Mouse (Mus musculus) hindbrain, embryonic 13.5 days (tissue): ENCODE measurements around the gene Vsig2. TPM values are rescaled to one million over a fixed set of nuclear protein-coding genes. Genes with fewer than 3 reads are reported as not detected.
A peak's percentile ranks its signal among the peaks of the same experiment; 100 is the strongest.

Experiments used
- ATAC-seq: fragments of 200-750 bp; cut with Nextera tagmentation; 2 replicates; pipeline ENCODE4 v1.8.0; 2017; ENCODE audit warnings: moderate TSS enrichment; ENCODE audit not compliant: low FRiP score
- H3K27ac ChIP-seq: fragments of 300-500 bp; sonication (generic); 2 replicates; pipeline ENCODE4 v1.5.1; 2015; ENCODE audit warnings: inconsistent platforms, mild to moderate bottlenecking, moderate library complexity
- H3K27me3 ChIP-seq: fragments of 300-500 bp; sonication (generic); 2 replicates; pipeline ENCODE4 v1.6.1; 2015; ENCODE audit warnings: mild to moderate bottlenecking, inconsistent platforms
- H3K36me3 ChIP-seq: fragments of 300-500 bp; sonication (generic); 2 replicates; pipeline ENCODE4 v1.6.1; 2015; ENCODE audit warnings: mild to moderate bottlenecking, inconsistent platforms
- H3K4me1 ChIP-seq: fragments of 300-500 bp; sonication (generic); replicated peaks from 2 replicates; pipeline ENCODE4 v1.6.1; 2015; ENCODE audit warnings: inconsistent platforms
- H3K4me2 ChIP-seq: fragments of 300-500 bp; sonication (generic); 2 replicates; pipeline ENCODE4 v1.6.1; 2015; ENCODE audit warnings: inconsistent platforms, mild to moderate bottlenecking, moderate library complexity
- H3K4me3 ChIP-seq: fragments of 300-500 bp; sonication (generic); 2 replicates; pipeline ENCODE4 v1.5.1; 2015; ENCODE audit warnings: mild to moderate bottlenecking, inconsistent platforms
- H3K9ac ChIP-seq: fragments of 300-500 bp; sonication (generic); 2 replicates; pipeline ENCODE4 v1.6.1; 2015; ENCODE audit warnings: mild to moderate bottlenecking, inconsistent platforms
- H3K9me3 ChIP-seq: fragments of 300-500 bp; sonication (generic); 2 replicates; pipeline ENCODE4 v1.6.1; 2016; ENCODE audit warnings: inconsistent platforms
- WGBS: fragments of 180-500 bp; shearing (Covaris S2); methylation state at CpG from one replicate; pipeline ENCODE4 v1.1.7; 2015; 5-methylcytosine and 5-hydroxymethylcytosine counted together
- polyA plus RNA-seq: library from polyadenylated mRNA; unstranded; fragments of >200 nt; fragmentation: Nextera tagmentation; extraction: Ambion mirVana; gene quantifications from 2 replicates; pipeline ENCODE4 v1.2.1, GENCODE M21; 2015

Vsig2 gene
- polyA plus RNA-seq, 1 experiment from 2014 or later, result 1.6 TPM

DNA sequence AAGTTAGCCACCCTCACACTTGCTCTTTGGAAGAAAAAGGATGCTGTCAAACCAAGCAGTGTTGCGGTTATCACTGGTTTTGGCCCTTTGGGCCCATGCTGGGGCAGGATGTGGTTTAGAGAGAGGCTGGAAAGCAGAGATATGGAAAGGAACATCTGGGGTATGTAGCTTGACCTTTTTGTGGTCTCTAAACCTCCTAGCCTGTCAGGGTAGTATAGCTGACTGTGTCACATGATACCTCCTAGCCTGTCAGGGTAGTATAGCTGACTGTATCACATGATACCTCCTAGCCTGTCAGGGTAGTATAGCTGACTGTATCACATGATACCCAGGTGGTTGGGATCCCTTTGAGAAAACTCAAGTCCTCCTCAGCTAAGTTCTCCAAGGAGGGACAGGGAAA is 15.2 kb downstream of the Vsig2 start:
- Histone ChIP-seq H3K36me3 (no peaks in the 10 kb centered on the region), H3K4me2 (no peak overlapping the region), H3K9ac (no peak overlapping the region), H3K27me3 (peaks cover 79% of the 10 kb centered on the region), H3K4me3 (no peak overlapping the region), H3K27ac (no peak overlapping the region), H3K9me3 (no peaks in the 10 kb centered on the region), H3K4me1 (peaks cover 21% of the 10 kb centered on the region)
- ATAC-seq, result no peak
- WGBS, result 84% methylated on average over 1 of the region's 1 CpGs

DNA sequence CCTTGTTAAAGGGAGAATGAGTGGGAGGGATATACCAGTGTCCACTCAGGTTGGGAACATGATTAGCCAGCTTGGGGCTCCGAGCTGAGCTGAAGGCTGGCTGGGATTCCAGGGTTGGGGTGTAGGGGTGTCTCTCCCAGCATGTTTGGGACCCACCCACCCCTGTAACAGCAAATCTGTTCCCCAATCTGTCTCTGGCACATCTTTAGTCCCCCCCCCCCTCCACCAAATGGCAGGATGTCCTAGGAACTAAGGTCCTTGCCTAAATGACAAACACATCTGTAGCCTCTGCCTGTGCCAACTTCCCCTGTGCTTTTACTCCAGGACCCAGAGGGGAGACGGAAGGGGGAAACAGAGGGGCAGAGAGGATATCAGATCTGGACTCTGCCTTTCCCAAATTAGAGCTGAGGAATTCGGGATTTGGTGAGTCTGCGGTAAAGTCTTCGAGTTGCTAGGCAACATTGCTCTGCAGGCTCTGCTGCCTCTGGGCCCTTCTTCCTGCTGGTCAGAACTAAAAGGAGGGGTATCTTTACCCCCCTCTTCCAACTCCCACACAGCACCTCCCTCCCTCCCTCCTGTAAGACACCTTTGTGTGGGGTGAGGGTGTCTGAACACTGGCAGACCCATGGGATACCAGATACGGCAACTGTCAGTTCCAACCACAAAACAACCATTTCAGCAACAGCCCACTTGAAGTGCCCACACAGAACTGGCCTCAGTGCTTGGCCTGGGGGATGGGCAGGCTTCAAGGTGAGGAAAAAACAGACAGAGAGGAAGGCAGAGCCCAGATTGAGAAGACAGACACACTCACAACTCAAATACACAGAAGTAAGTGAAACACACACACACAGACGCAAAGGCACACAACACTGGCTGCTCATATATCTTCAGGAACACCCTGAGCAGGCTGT is 16.0 kb downstream of the Vsig2 start, which contains the start of gene Siae:
Gene Siae, plus strand, starts transcription at position 861 of the 911 bp plus-strand sequence.
- Histone ChIP-seq H3K9ac (no peak within 1 kb of the TSS), H3K4me3 (no peak within 1 kb of the TSS), H3K9me3 (no peaks in the 10 kb centered on the region), H3K4me1 (peaks cover 21% of the 10 kb centered on the region), H3K27ac (no peak within 1 kb of the TSS), H3K4me2 (no peak within 1 kb of the TSS), H3K36me3 (no peaks in the 10 kb centered on the region), H3K27me3 (peaks cover 71% of the 10 kb centered on the region)
- WGBS, result 37% methylated on average over 7 of the region's 7 CpGs
- no peak for ATAC-seq

DNA sequence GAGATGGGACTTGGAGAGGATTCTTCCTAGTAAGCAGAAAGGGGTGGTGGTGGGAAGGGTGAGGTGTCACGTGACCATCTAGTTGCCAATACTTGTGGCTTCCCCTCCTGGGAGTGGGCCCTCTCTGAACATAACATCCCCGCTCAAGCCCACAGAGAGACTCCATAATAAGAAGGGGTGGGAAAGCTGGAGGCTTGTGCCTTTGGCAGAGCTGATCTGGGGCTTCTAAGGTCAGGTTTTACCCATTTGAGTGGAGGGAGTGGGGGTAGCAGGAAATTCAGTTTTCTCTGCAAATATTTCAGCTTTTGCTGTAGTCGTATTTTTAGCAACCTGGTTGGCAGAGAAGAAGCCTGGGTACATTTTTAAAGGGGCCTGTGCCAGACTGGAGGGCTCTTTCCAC is 17.3 kb downstream of the Vsig2 start:
- no peaks in the 10 kb centered on the region for H3K36me3 ChIP-seq
- no peaks in the 10 kb centered on the region for H3K9me3 ChIP-seq
- peaks cover 21% of the 10 kb centered on the region for H3K4me1 ChIP-seq
- no peak overlapping the region for H3K9ac ChIP-seq
- ATAC-seq, result no peak
- H3K27me3 ChIP-seq, result peaks cover 58% of the 10 kb centered on the region
- H3K27ac ChIP-seq, result no peak overlapping the region
- WGBS, result 67% methylated on average over 3 of the region's 3 CpGs
- H3K4me3 ChIP-seq, result no peak overlapping the region
- no peak overlapping the region for H3K4me2 ChIP-seq

DNA sequence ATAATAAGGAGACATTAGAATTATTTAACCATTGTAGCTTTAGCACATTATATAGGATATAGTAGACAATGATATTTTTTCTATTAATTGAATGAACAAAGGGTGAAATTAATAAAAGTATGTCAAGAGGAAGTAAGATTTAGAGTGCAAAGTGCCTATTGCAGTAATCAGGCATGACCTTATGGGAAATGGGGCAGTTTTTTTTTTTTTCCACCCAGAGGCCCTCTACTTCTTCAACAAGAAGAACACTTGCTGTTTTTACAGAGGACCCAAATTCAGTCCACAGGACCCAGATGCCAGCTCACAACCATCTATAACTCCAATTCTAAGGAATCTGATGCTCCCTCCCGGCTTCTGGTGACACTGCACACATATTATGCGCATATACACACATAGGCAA is 21.6 kb downstream of the Vsig2 start:
- ATAC-seq, result no peak
- peaks cover 17% of the 10 kb centered on the region for H3K27me3 ChIP-seq
- 87% methylated on average over 2 of the region's 2 CpGs for WGBS
- no peak overlapping the region for H3K4me3 ChIP-seq
- no peaks in the 10 kb centered on the region for H3K4me1 ChIP-seq
- no peak overlapping the region for H3K4me2 ChIP-seq
- no peaks in the 10 kb centered on the region for H3K9me3 ChIP-seq
- H3K27ac ChIP-seq, result no peak overlapping the region
- H3K9ac ChIP-seq, result no peak overlapping the region
- no peaks in the 10 kb centered on the region for H3K36me3 ChIP-seq

DNA sequence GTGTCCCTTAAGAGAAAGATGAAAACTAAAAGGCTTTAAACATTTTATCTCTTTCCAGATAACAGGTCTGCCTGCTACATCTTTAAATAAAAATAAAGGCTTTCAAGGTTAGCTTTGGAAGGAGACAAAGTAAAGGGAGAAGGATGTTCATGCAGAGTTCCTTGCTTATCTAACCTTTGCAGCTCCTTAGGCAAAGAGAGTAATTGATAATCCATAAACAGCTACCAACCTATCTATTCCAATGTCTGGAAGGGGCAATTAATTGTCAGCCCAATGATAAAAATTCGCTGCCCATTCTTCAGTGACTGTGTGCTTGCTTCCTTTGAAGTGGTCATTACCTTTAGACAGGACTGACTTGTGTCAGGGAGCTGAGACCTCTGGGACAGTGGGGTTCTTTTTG is 24.8 kb downstream of the Vsig2 start:
- H3K9me3 ChIP-seq, result no peaks in the 10 kb centered on the region
- H3K4me1 ChIP-seq, result peaks cover 14% of the 10 kb centered on the region
- no peak overlapping the region for H3K27ac ChIP-seq
- WGBS, result 72% methylated on average over 1 of the region's 1 CpGs
- H3K4me2 ChIP-seq, result no peak overlapping the region
- ATAC-seq, result no peak
- H3K36me3 ChIP-seq, result no peaks in the 10 kb centered on the region
- no peak overlapping the region for H3K9ac ChIP-seq
- no peak overlapping the region for H3K4me3 ChIP-seq
- H3K27me3 ChIP-seq, result no peaks in the 10 kb centered on the region

DNA sequence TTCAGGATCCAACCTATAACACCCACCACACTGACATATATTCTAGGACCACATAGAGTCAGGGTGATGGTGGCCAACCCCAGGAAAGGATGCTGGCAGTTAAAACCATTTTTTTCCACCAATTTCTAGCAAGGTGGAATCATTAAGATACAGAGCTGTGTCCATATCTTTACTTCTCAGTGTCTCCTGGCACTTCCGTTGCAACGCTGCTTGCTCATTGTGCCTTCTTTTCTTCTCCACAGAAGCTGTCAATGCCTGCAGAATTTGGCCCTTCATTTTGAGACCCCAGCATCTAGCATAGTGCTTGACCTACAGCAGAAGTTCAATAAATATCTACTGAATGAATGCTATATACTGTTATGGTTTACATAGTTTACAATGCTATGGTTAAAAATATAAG is 28.0 kb downstream of the Vsig2 start:
- Histone ChIP-seq H3K9ac (no peak overlapping the region), H3K4me3 (no peak overlapping the region), H3K27ac (no peak overlapping the region), H3K36me3 (no peaks in the 10 kb centered on the region), H3K4me1 (peaks cover 14% of the 10 kb centered on the region), H3K9me3 (no peaks in the 10 kb centered on the region), H3K4me2 (no peak overlapping the region), H3K27me3 (no peaks in the 10 kb centered on the region)
- 89% methylated on average over 2 of the region's 2 CpGs for WGBS
- ATAC-seq, result no peak

DNA sequence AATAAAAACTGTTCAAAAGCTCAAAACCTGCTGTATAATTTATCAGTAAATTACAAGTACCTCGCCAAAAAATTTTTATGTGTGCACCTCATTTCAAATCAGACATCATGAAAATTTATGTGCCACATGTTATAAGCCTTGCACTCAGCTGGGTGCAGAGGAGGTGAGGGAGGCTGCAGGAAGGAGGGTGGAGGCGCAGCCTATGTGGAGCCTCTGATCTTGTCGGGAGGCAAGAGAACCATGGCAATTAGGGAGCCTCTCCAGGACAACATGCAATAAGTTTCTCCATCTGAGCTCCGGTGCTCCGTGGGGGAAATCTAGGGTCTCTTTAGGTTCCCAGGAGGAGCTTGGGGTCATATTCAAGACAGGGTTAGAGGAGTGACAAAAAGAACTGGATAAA is 28.4 kb downstream of the Vsig2 start:
- WGBS, result 50% methylated on average over 5 of the region's 5 CpGs
- Histone ChIP-seq H3K9me3 (no peaks in the 10 kb centered on the region), H3K4me2 (no peak overlapping the region), H3K4me3 (no peak overlapping the region), H3K27ac (no peak overlapping the region), H3K27me3 (no peaks in the 10 kb centered on the region), H3K9ac (no peak overlapping the region), H3K36me3 (no peaks in the 10 kb centered on the region), H3K4me1 (peaks cover 14% of the 10 kb centered on the region)
- no peak for ATAC-seq

DNA sequence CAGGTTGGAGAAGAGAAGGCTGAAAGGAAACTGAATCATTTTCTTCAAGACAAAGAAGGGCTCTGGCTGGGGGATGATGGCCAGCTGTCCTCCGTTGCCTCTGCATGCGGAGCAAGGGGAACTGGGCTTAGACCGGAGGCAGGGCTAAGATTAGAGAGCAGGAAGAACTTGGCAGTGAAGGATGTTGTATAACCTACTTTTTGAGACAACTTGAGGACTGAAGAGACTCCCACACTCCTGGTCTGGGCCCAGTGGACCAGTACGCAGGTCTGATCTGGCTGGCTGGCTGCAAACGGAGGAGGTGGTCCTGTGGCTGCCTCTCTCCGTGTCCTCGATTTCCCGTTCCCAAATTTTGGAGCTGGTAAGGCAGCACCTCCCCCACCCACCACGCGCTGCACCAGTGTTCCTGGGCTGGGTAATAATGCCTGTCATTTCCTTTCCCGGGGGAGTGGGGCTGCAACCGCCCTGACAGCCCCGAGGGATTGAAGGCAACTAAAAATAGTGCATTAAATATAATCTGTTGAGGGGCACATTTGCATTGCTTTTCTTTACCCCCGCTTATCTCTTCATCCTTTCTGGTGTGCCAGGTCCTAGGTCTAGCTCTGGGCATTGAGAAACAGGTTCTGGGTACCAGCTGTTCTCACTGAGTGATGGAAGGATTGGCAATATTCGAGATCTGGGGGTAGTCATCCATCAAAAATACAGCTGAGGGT is 29.0 kb downstream of the Vsig2 start:
- Histone ChIP-seq H3K27ac (no peak overlapping the region), H3K4me3 (no peak overlapping the region), H3K27me3 (no peaks in the 10 kb centered on the region), H3K9me3 (no peaks in the 10 kb centered on the region), H3K9ac (no peak overlapping the region), H3K4me2 (no peak overlapping the region), H3K4me1 (peaks cover 14% of the 10 kb centered on the region), H3K36me3 (no peaks in the 10 kb centered on the region)
- ATAC-seq, result peak; percentile 41; the same call in 1 of the 2 replicates
- 34% methylated on average over 15 of the region's 15 CpGs for WGBS

DNA sequence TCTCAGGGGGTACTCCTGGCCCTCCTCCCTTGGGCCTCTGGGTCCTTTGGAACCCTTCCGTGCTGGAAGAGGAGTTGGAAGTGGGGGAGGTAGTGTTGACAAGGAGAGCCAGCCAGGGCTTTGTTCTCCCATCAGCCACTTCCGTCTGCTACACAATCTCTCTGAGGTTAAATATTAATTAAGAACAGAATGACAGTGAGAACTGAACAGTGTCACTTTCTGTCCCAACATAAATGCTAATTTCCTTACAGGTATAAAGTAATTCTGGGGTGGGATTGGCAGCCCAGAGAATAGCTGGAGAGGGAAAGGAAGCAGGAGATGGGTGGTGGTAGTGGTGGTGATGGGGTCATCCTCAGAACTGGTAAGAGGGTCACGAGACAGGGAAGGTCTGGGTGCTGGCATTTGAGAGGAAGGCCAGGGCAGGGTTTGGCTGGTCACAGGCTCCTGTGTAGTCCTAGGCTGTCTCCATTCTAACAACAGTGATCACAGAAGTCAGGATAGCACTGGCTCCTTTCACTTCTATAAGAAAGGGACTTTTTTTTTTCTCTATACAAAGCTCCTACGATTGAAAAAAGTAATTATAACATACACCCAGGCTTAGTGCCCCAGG is 29.7 kb downstream of the Vsig2 start:
- ATAC-seq, result 0 out of 2 replicates have a peak, but pooled peaks have one; percentile 50
- no peak overlapping the region for H3K9ac ChIP-seq
- no peaks in the 10 kb centered on the region for H3K9me3 ChIP-seq
- no peak overlapping the region for H3K4me3 ChIP-seq
- H3K27me3 ChIP-seq, result no peaks in the 10 kb centered on the region
- no peak overlapping the region for H3K27ac ChIP-seq
- no peak overlapping the region for H3K4me2 ChIP-seq
- 25% methylated on average over 4 of the region's 4 CpGs for WGBS
- H3K4me1 ChIP-seq, result peaks cover 14% of the 10 kb centered on the region
- H3K36me3 ChIP-seq, result no peaks in the 10 kb centered on the region

DNA sequence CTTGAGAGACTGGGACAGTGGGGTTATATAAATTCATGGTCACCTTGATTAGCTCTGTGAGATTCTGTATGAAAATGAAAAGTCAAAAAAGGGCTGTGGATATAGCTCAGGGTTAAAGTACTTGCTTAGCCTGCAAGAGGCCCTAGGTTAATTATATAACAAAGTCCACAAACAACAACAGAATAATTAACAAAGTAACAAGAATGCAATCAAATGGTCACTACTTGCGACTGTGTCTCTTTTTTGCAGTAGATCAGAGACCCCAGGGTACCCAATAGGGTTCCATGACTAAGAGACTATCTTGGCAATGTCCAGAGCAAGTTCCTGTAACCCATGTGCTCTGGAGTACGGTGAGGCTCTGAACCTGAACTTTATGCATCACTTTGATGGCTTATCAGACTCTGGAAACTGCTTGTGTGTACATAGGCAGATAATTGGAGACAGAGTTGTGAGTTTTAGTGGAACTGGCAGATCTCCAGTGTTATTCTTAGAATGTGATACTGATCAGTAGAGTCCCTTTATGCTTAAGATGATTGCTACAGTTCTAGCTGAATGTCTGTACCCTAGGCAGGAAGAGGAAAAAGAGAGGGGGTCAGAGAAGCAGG is 30.3 kb downstream of the Vsig2 start:
- H3K27ac ChIP-seq, result no peak overlapping the region
- peaks cover 14% of the 10 kb centered on the region for H3K4me1 ChIP-seq
- H3K27me3 ChIP-seq, result no peaks in the 10 kb centered on the region
- H3K9me3 ChIP-seq, result no peaks in the 10 kb centered on the region
- 82% methylated on average over 2 of the region's 2 CpGs for WGBS
- no peaks in the 10 kb centered on the region for H3K36me3 ChIP-seq
- no peak overlapping the region for H3K4me3 ChIP-seq
- H3K9ac ChIP-seq, result no peak overlapping the region
- no peak for ATAC-seq
- H3K4me2 ChIP-seq, result no peak overlapping the region

DNA sequence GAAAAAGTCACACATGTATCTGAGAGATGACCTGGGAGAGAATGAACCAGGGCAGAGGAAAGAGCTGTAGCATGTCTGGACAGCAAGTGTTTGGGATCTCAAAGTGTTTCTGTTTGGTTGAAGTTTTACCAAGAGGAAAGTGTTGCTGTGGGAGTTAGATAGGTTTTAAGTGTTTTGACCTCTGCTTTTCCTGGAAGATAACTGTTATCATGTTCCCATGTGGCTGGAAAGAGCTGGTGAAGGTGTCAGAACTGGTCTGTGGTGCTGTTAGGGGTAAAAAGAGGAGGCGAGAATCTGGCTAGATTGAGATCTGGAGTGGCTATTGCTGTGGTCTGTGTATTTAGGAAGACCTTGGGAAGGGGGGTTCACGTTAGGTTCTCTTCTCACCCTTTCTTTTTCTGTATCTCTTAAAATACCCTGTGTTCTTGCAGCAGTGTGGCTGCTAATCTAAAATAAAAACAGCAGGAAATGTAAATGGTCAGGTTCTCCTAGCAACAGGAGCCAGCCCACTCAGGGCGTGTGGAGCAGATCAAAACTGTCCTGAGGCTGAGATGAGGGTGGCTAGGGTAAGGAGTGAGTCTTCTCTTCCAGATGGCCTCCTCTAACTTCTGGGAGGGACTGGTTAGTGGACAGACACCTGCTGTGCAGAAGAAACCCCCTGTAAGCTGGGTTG is 33.3 kb downstream of the Vsig2 start:
- no peak for ATAC-seq
- no peaks in the 10 kb centered on the region for H3K36me3 ChIP-seq
- H3K9ac ChIP-seq, result no peak overlapping the region
- no peak overlapping the region for H3K4me2 ChIP-seq
- H3K4me1 ChIP-seq, result peaks cover 29% of the 10 kb centered on the region
- no peaks in the 10 kb centered on the region for H3K9me3 ChIP-seq
- WGBS, result 74% methylated on average over 3 of the region's 3 CpGs
- H3K27me3 ChIP-seq, result no peaks in the 10 kb centered on the region
- no peak overlapping the region for H3K4me3 ChIP-seq
- no peak overlapping the region for H3K27ac ChIP-seq
